Mouse (Mus musculus) intestine, postnatal 0 days (tissue): ENCODE measurements around the gene Fam205c. TPM values are rescaled to one million over a fixed set of nuclear protein-coding genes. Genes with fewer than 3 reads are reported as not detected.

Experiments used
- ATAC-seq: fragments of 200-750 bp; cut with Nextera tagmentation; 2 replicates; pipeline ENCODE4 v1.8.0; 2017; ENCODE audit warnings: mild to moderate bottlenecking, moderate TSS enrichment, moderate library complexity
- H3K27ac ChIP-seq: fragments of 300-500 bp; sonication (generic); 2 replicates; pipeline ENCODE4 v1.5.1; 2014; ENCODE audit warnings: mild to moderate bottlenecking, low read depth, low read length, moderate library complexity
- H3K27me3 ChIP-seq: fragments of 300-500 bp; sonication (generic); replicated peaks from 2 replicates; pipeline ENCODE4 v1.6.1; 2014; ENCODE audit warnings: low read length, mixed read lengths; ENCODE audit not compliant: control insufficient read depth, insufficient read depth
- H3K36me3 ChIP-seq: fragments of 300-500 bp; sonication (generic); 2 replicates; pipeline ENCODE4 v1.6.1; 2014; ENCODE audit warnings: mild to moderate bottlenecking, moderate library complexity; ENCODE audit not compliant: control insufficient read depth, insufficient read depth
- H3K4me1 ChIP-seq: fragments of 300-500 bp; sonication (generic); replicated peaks from 2 replicates; pipeline ENCODE4 v1.6.1; 2014; ENCODE audit warnings: antibody characterized with exemption, low read length, mixed read lengths; ENCODE audit not compliant: control insufficient read depth, insufficient read depth
- H3K4me2 ChIP-seq: fragments of 300-500 bp; sonication (generic); replicated peaks from 2 replicates; pipeline ENCODE4 v1.6.1; 2014; ENCODE audit warnings: low read depth, mild to moderate bottlenecking, moderate library complexity
- H3K4me3 ChIP-seq: fragments of 300-500 bp; sonication (generic); 2 replicates; pipeline ENCODE4 v1.5.1; 2014; ENCODE audit warnings: low read depth, low read length
- H3K9ac ChIP-seq: fragments of 300-500 bp; sonication (generic); 2 replicates; pipeline ENCODE4 v1.6.1; 2014; ENCODE audit warnings: mild to moderate bottlenecking, low read depth, low read length
- H3K9me3 ChIP-seq: fragments of 300-500 bp; sonication (generic); 2 replicates; pipeline ENCODE4 v1.6.1; 2016; ENCODE audit warnings: mixed run types; ENCODE audit not compliant: control insufficient read depth
- CTCF ChIP-seq: sonication (generic); IDR thresholded peaks from 2 replicates; pipeline ENCODE4 v1.5.1; 2016; ENCODE audit warnings: low read depth, mild to moderate bottlenecking, control low read depth, antibody characterized with exemption, moderate library complexity
- WGBS: fragments of 180-500 bp; shearing (Covaris S2); extraction: QIAGEN DNeasy Blood & Tissue Kit; methylation state at CpG from one replicate; pipeline ENCODE4 v1.1.7; 2014; 5-methylcytosine and 5-hydroxymethylcytosine counted together
- polyA plus RNA-seq: library from polyadenylated mRNA; unstranded; fragments of >200 nt; fragmentation: Nextera tagmentation; extraction: Ambion mirVana; gene quantifications from 2 replicates; pipeline ENCODE4 v1.2.1, GENCODE M21; 2015

The Fam205c gene
- polyA plus RNA-seq: 0.16 TPM in 1 of 2 replicates, not detected in the other

DNA sequence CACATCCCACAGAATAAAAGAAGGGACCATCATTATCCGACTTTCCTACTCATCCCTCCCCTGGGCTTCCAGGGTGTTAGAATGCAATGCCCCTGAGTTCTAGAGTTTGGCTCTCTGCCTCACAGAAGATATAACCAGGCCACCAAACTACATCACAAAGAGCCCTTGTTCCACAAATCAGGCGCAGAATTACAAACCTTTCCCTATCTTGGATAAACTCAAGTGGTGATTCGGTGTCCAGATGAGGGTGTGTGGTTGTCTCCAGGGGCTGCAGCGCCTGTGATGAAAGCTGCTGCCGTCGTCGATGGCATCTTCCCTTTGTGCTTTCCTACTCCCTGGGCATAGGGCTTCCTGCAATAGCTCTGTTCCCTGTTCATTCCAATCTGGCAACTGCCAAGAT is at the start of gene Fam205c:
TSS of gene Fam205c (minus strand) at position 101 of the 400 bp plus-strand sequence.
- no peaks in the 10 kb centered on the region for H3K36me3 ChIP-seq
- no peak for ATAC-seq
- H3K4me2 ChIP-seq: no peak within 1 kb of the TSS
- WGBS: 77% methylated on average over 7 of the region's 7 CpGs
- H3K4me1 ChIP-seq: no peaks in the 10 kb centered on the region
- no peaks in the 10 kb centered on the region for H3K27me3 ChIP-seq
- H3K4me3 ChIP-seq: no peak within 1 kb of the TSS
- H3K9me3 ChIP-seq: no peaks in the 10 kb centered on the region
- no peak for TF ChIP-seq CTCF
- H3K9ac ChIP-seq: no peak within 1 kb of the TSS
- H3K27ac ChIP-seq: no peak within 1 kb of the TSS

DNA sequence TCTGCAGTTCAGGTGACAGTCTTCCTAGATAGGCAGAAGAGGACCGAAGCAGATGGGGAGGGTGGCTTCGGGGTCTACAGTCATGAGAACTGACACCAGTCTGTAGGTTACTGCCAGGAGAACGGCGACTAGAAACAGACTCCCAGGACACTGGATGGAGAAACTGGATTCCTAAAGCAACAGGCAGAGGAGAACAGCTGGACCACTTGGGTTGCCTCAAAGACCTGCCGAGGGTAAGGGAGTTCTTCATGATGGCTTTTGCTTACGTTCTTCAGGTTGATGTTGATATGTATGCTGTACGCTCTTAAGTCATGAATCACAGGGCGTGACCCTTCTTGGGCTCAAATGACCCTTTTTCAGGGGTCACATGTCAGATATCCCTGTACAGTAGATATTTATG is 48.4 kb upstream of the Fam205c start:
- Histone ChIP-seq H3K36me3 (no peaks in the 10 kb centered on the region), H3K4me2 (no peak overlapping the region), H3K4me3 (no peak overlapping the region), H3K27ac (no peak overlapping the region), H3K9me3 (no peaks in the 10 kb centered on the region), H3K4me1 (0 out of 2 replicates have a peak, but pooled peaks cover 1% of the 10 kb centered on the region), H3K27me3 (peaks cover 15% of the 10 kb centered on the region; the same call in 1 of the 2 replicates), H3K9ac (no peak overlapping the region)
- WGBS: 78% methylated on average over 8 of the region's 8 CpGs
- TF ChIP-seq CTCF: no peak
- no peak for ATAC-seq

- no peak for ATAC-seq
- no peak overlapping the region for H3K4me2 ChIP-seq
- H3K9me3 ChIP-seq: no peaks in the 10 kb centered on the region
- H3K4me1 ChIP-seq: 0 out of 2 replicates have a peak, but pooled peaks cover 4% of the 10 kb centered on the region
- no peak for TF ChIP-seq CTCF
- no peak overlapping the region for H3K27ac ChIP-seq
- H3K4me3 ChIP-seq: no peak overlapping the region
- H3K36me3 ChIP-seq: no peaks in the 10 kb centered on the region
- H3K9ac ChIP-seq: no peak overlapping the region
- whole genome bisulfite sequencing: 57% methylated on average over 6 of the region's 6 CpGs
- peaks cover 19% of the 10 kb centered on the region; the same call in 1 of the 2 replicates for H3K27me3 ChIP-seq
Measured at GRCm38 (mm10) chr4:42922056-42922455, 48.0 kb upstream of the Fam205c start.

GRCm38 (mm10) chr4:42921536-42921935 is 47.5 kb upstream of the Fam205c start:
- H3K4me1 ChIP-seq: 0 out of 2 replicates have a peak, but pooled peaks cover 4% of the 10 kb centered on the region
- no peak overlapping the region for H3K4me2 ChIP-seq
- no peak for TF ChIP-seq CTCF
- 79% methylated on average over 2 of the region's 2 CpGs for WGBS
- H3K27me3 ChIP-seq: peaks cover 23% of the 10 kb centered on the region
- no peak for ATAC-seq
- H3K27ac ChIP-seq: no peak overlapping the region
- no peak overlapping the region for H3K4me3 ChIP-seq
- H3K36me3 ChIP-seq: no peaks in the 10 kb centered on the region
- H3K9ac ChIP-seq: no peak overlapping the region
- no peaks in the 10 kb centered on the region for H3K9me3 ChIP-seq

DNA sequence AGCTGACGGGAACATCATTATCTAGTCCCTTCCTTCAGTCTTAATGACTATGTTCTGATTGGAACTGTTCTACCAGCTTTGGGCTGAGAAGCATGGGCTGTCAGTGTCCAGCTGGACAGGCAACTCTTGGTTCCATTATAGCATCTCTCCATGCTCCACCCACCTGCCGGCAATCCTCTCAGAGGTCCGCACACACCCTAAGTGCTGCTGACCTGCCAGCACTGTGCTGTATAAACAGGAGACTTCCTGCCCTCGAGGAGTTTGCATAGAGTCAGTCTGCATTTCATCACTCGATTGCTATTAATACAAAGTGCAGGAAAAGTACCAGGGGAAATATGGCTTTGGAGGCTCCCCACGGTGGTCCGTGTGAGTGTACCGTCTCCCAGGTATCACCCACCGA is 46.7 kb upstream of the Fam205c start:
- H3K36me3 ChIP-seq: no peaks in the 10 kb centered on the region
- H3K4me3 ChIP-seq: no peak overlapping the region
- H3K9me3 ChIP-seq: no peaks in the 10 kb centered on the region
- WGBS: 43% methylated on average over 9 of the region's 9 CpGs
- H3K9ac ChIP-seq: no peak overlapping the region
- no peak overlapping the region for H3K4me2 ChIP-seq
- no peak for TF ChIP-seq CTCF
- H3K4me1 ChIP-seq: 0 out of 2 replicates have a peak, but pooled peaks cover 4% of the 10 kb centered on the region
- H3K27me3 ChIP-seq: peaks cover 31% of the 10 kb centered on the region
- no peak for ATAC-seq
- H3K27ac ChIP-seq: no peak overlapping the region

DNA sequence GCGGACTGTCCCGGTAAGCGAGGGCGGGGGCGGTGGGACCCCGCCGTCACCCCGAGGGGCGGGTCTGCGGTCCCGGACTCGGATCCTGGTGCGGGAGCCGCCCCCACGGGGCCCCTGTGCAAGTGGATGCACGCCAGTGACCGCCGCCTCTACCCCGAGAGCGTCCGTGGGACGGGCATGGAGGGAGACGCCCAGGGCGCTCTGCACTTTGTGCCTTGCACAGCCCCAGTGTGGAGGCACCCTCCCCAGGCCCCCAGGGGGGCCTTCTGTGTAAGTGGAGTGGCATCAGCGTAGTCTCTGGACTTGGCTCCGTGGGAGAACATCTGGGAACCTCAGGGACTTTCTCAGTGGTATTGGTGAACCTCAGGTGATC is 43.4 kb upstream of the Fam205c start:
- Histone ChIP-seq H3K36me3 (no peaks in the 10 kb centered on the region), H3K9me3 (no peaks in the 10 kb centered on the region), H3K4me2 (peak overlapping the region; percentile 96), H3K27ac (no peak overlapping the region), H3K4me3 (peak overlapping the region; percentile 60), H3K27me3 (peaks cover 46% of the 10 kb centered on the region), H3K9ac (peak overlapping the region; percentile 45), H3K4me1 (0 out of 2 replicates have a peak, but pooled peaks cover 4% of the 10 kb centered on the region)
- TF ChIP-seq CTCF: no peak
- 2% methylated on average over 26 of the region's 26 CpGs for WGBS
- peak; percentile 60; the same call in 1 of the 2 replicates for ATAC-seq
